Comparison of ENCODE assay signal across 7 mouse cellular contexts in genomic region chr5:44726546-44727476, GRCm38 (mm10).
A peak's percentile ranks its signal among the peaks of the same experiment; 100 is the strongest.
DNase-seq lines count a peak whose midpoint lies in the region; ATAC-seq and TF ChIP-seq lines count a peak whose summit lies in the region.

No protein-coding gene starts in this region.

- WGBS in liver, postnatal 0 days (ENCODE audit: insufficient replicate concordance), result 53% methylated on average over 14 of the region's 14 CpGs
- WGBS in liver, embryonic 12.5 days (ENCODE audit: insufficient replicate concordance), result 54% methylated on average over 14 of the region's 14 CpGs
- 70% methylated on average over 14 of the region's 14 CpGs for WGBS in forebrain, embryonic 15.5 days
- WGBS in midbrain, postnatal 0 days, result 62% methylated on average over 14 of the region's 14 CpGs

- no peaks in the 10 kb centered on the region for H3K4me1 ChIP-seq in liver, postnatal 0 days (ENCODE audit: insufficient read depth)
- no peaks in the 10 kb centered on the region for H3K4me1 ChIP-seq in liver, embryonic 12.5 days
- H3K4me1 ChIP-seq in forebrain, embryonic 15.5 days, result 0 out of 2 replicates have a peak, but pooled peaks cover 7% of the 10 kb centered on the region
- no peaks in the 10 kb centered on the region for H3K4me1 ChIP-seq in midbrain, postnatal 0 days (ENCODE audit: insufficient read depth, low read length)

- peak; percentile 30; the same call in 1 of the 2 replicates for TF ChIP-seq EP300 in liver, postnatal 0 days (IDR thresholded peaks at IDR 0.05; ENCODE audit: low read depth)

- TF ChIP-seq CTCF in liver, postnatal 0 days (IDR thresholded peaks at IDR 0.05; ENCODE audit: low read depth), result no peak
- no peak for TF ChIP-seq CTCF in midbrain, postnatal 0 days (IDR thresholded peaks at IDR 0.05)

- no peak for DNase-seq in liver, postnatal 0 days
- DNase-seq in kidney, adult 8-10 months, result peak; percentile 4 to 17
- DNase-seq in midbrain, postnatal 0 days (ENCODE audit: low spot score), result peak; percentile 21
- DNase-seq in spleen, postnatal 14 days (ENCODE audit: low spot score in 2 of 2), result no peak
- no peak for DNase-seq in ovary, postnatal 10 days (ENCODE audit: low spot score)

- ATAC-seq in liver, postnatal 0 days, result no peak
- ATAC-seq in liver, embryonic 12.5 days, result no peak
- ATAC-seq in forebrain, embryonic 15.5 days (replicated peaks), result peak; percentile 62
- peak; percentile 61 for ATAC-seq in midbrain, postnatal 0 days (ENCODE audit: low FRiP score)

- no peaks in the 10 kb centered on the region for H3K36me3 ChIP-seq in liver, postnatal 0 days (replicated peaks; ENCODE audit: insufficient read depth, low read length)
- no peaks in the 10 kb centered on the region for H3K36me3 ChIP-seq in liver, embryonic 12.5 days
- no peaks in the 10 kb centered on the region for H3K36me3 ChIP-seq in forebrain, embryonic 15.5 days
- no peaks in the 10 kb centered on the region for H3K36me3 ChIP-seq in midbrain, postnatal 0 days (ENCODE audit: insufficient read depth, low read length)

- no peaks in the 10 kb centered on the region for H3K9me3 ChIP-seq in liver, postnatal 0 days (ENCODE audit: low read length)
- no peaks in the 10 kb centered on the region for H3K9me3 ChIP-seq in liver, embryonic 12.5 days (replicated peaks)
- no peaks in the 10 kb centered on the region for H3K9me3 ChIP-seq in forebrain, embryonic 15.5 days
- H3K9me3 ChIP-seq in midbrain, postnatal 0 days (ENCODE audit: low read length), result no peaks in the 10 kb centered on the region

- H3K27me3 ChIP-seq in liver, postnatal 0 days (ENCODE audit: insufficient read depth, low read length), result no peaks in the 10 kb centered on the region
- no peaks in the 10 kb centered on the region for H3K27me3 ChIP-seq in liver, embryonic 12.5 days (replicated peaks)
- H3K27me3 ChIP-seq in forebrain, embryonic 15.5 days, result no peaks in the 10 kb centered on the region
- no peaks in the 10 kb centered on the region for H3K27me3 ChIP-seq in midbrain, postnatal 0 days (ENCODE audit: insufficient read depth, low read length)

- H3K4me2 ChIP-seq in liver, postnatal 0 days (ENCODE audit: low read depth, low read length), result no peak overlapping the region
- H3K4me2 ChIP-seq in liver, embryonic 12.5 days, result no peak overlapping the region
- H3K4me2 ChIP-seq in forebrain, embryonic 15.5 days (replicated peaks), result no peak overlapping the region
- no peak overlapping the region for H3K4me2 ChIP-seq in midbrain, postnatal 0 days (ENCODE audit: low read depth, low read length, poor library complexity, severe bottlenecking)

- H3K27ac ChIP-seq in liver, postnatal 0 days (ENCODE audit: low read depth), result no peak overlapping the region
- H3K27ac ChIP-seq in liver, embryonic 12.5 days, result no peak overlapping the region
- H3K27ac ChIP-seq in forebrain, embryonic 15.5 days (replicated peaks), result no peak overlapping the region; the same call in 1 of the 2 replicates
- peak overlapping the region; percentile 69 for H3K27ac ChIP-seq in midbrain, postnatal 0 days (ENCODE audit: low read depth, low read length)

- H3K4me3 ChIP-seq in liver, postnatal 0 days (ENCODE audit: low read depth, low read length), result no peak overlapping the region
- no peak overlapping the region for H3K4me3 ChIP-seq in liver, embryonic 12.5 days
- H3K4me3 ChIP-seq in forebrain, embryonic 15.5 days, result no peak overlapping the region
- no peak overlapping the region for H3K4me3 ChIP-seq in midbrain, postnatal 0 days (ENCODE audit: low read depth, low read length)

- H3K9ac ChIP-seq in liver, postnatal 0 days (replicated peaks), result no peak overlapping the region
- no peak overlapping the region for H3K9ac ChIP-seq in liver, embryonic 12.5 days
- H3K9ac ChIP-seq in forebrain, embryonic 15.5 days (replicated peaks), result no peak overlapping the region
- no peak overlapping the region for H3K9ac ChIP-seq in midbrain, postnatal 0 days (replicated peaks; ENCODE audit: low read length, poor library complexity, severe bottlenecking)

Comparison
In these comparisons a context has a peak if more than half of its experiments do, and no peak if none do; other contexts are left out.
1. ATAC-seq: peak in forebrain, embryonic 15.5 days (single experiment) and midbrain, postnatal 0 days (single experiment); none in liver, postnatal 0 days (single experiment) and liver, embryonic 12.5 days (single experiment).
2. DNase-seq: peak in kidney, adult 8-10 months (2 of 2) and midbrain, postnatal 0 days (single experiment); none in liver, postnatal 0 days (single experiment), spleen, postnatal 14 days (0 of 2) and ovary, postnatal 10 days (single experiment).